Mouse (Mus musculus) B cell, adult 62 days (primary cell): ENCODE measurements around the gene Trib2. TPM values are rescaled to one million over a fixed set of nuclear protein-coding genes. Genes with fewer than 3 reads are reported as not detected.

ENCODE experiments used
- total RNA-seq: library from RNA; stranded (reverse); gene quantifications from 4 replicates; pipeline ENCODE4 v1.2.4, GENCODE M21; 2023

The Trib2 gene
- 110 to 138 TPM (median 120 TPM) in 4 replicates for total RNA-seq

DNA sequence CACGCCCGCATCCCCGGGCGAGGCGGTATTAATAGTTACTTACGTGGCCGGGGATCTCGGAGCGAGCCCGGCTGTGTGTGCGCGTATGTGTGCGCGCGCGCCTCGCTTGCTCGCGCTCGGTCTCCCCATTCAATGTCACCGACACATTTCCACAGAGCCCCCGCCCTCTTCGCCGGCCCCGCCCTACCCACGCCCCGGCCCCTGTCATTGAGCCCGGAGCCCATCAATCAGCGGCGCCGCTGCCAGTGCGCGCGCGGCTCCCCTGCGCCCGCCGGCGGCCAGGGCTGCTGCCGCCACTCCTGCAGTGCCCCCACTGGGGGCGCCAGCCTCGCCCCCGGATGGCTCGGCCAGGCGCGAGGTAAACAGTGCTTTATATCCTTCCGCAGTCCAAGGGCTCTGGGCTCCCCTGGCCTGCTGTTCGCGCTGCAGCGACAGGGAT is at the start of gene Trib2:
Gene Trib2 (minus strand): TSS at position 183 of the 439 bp plus-strand sequence.

